In genomic region chr1:125701773-125702172, GRCm38 (mm10) we compare ENCODE assay signal across 11 mouse cellular contexts. TPM values are rescaled to one million over a fixed set of nuclear protein-coding genes. Genes with fewer than 3 reads are reported as not detected.
DNase-seq lines count a peak whose midpoint lies in the region; ATAC-seq and TF ChIP-seq lines count a peak whose summit lies in the region.
"Had no signal": no experiment of that assay in that cellular context is flagged by ENCODE, and none has a peak within 500 bp of the region (broad histone marks: within the 10 kb centered on the region; RNA-seq: fewer than 3 reads in every experiment).

No protein-coding gene starts in this region.

- no peak overlapping the region for H3K9ac ChIP-seq in heart, postnatal 0 days (replicated peaks; ENCODE audit: low read depth, low read length)

- no peaks in the 10 kb centered on the region for H3K27me3 ChIP-seq in heart, postnatal 0 days (ENCODE audit: control insufficient read depth, insufficient read depth, low read length)

- 40% methylated on average over 7 of the region's 7 CpGs for WGBS in heart, postnatal 0 days

- H3K27ac ChIP-seq in heart, postnatal 0 days (ENCODE audit: low read depth) = peak overlapping the region; percentile 52

- peak; percentile 49 for ATAC-seq in heart, postnatal 0 days (ENCODE audit: insufficient read depth, low read depth)
- no peak for ATAC-seq in CD4-positive, CD25-positive, alpha-beta regulatory T cell, adult 4 months

- H3K9me3 ChIP-seq in heart, postnatal 0 days (replicated peaks; ENCODE audit: control insufficient read depth, low read length) = no peaks in the 10 kb centered on the region

- no peak for TF ChIP-seq EP300 in heart, postnatal 0 days (IDR thresholded peaks at IDR 0.05; ENCODE audit: low read depth)

- H3K4me2 ChIP-seq in heart, postnatal 0 days (ENCODE audit: low read depth, low read length) = no peak overlapping the region

- H3K4me3 ChIP-seq in heart, postnatal 0 days (ENCODE audit: low read depth, low read length) = no peak overlapping the region

- peak; percentile 11 for DNase-seq in adrenal gland, postnatal 14 days
- DNase-seq in adrenal gland, postnatal 4 days (ENCODE audit: low spot score in 2 of 2) = no peak
- DNase-seq in lung, adult 18-20 months = peak; percentile 10 to 14
- DNase-seq in lung, postnatal 10 days = no peak
- peak; percentile 25 for DNase-seq in heart, postnatal 0 days (ENCODE audit: low spot score)
- DNase-seq in retina, embryonic 14.5 days (ENCODE audit: low spot score) = peak; percentile 36
- no peak for DNase-seq in embryo, embryonic 9.5 days (ENCODE audit: extremely low spot score)
- DNase-seq: embryo, embryonic 11 days; right cerebral cortex, postnatal 14 days had no signal

- H3K4me1 ChIP-seq in heart, postnatal 0 days (ENCODE audit: control insufficient read depth, insufficient read depth) = peaks cover 15% of the 10 kb centered on the region

- H3K36me3 ChIP-seq in heart, postnatal 0 days (replicated peaks; ENCODE audit: control insufficient read depth, insufficient read depth, low read length) = no peaks in the 10 kb centered on the region

- no peak for TF ChIP-seq CTCF in heart, postnatal 0 days (IDR thresholded peaks at IDR 0.05; ENCODE audit: low read depth)

RNA-seq across cellular contexts. Expression of gene Gpr39, which starts 25.0 kb away (rescaled TPM):
- total RNA-seq in adrenal gland, postnatal 14 days (2021) = 0.30 and 0.78 TPM in 2 replicates
- total RNA-seq in adrenal gland, postnatal 4 days (2021) = 1 to 10 TPM in 1 of 2 experiments, under 1 TPM in 1; 0.51 to 1.1 TPM
- total RNA-seq in heart, postnatal 0 days (2014; rRNA removed; ENCODE audit: low replicate concordance) = 0.27 and 1.1 TPM in 2 replicates
- 0.62 and 1.1 TPM in 2 replicates for polyA plus RNA-seq in heart, postnatal 0 days (2015; fragmentation: Nextera tagmentation; extraction: Ambion mirVana)
- not detected for polyA plus RNA-seq in CD4-positive, CD25-positive, alpha-beta regulatory T cell, adult 4 months (2017; shearing (Covaris generic))
- total RNA-seq: megakaryocyte-erythroid progenitor cell, adult 5-6 weeks had no signal

Comparison
In these comparisons a context has a peak if more than half of its experiments do, and no peak if none do; other contexts are left out.
1. DNase-seq: peak in adrenal gland, postnatal 14 days (single experiment), lung, adult 18-20 months (2 of 2), heart, postnatal 0 days (single experiment) and retina, embryonic 14.5 days (single experiment); none in adrenal gland, postnatal 4 days (0 of 2), lung, postnatal 10 days (single experiment) and embryo, embryonic 9.5 days (single experiment).